Mouse (Mus musculus): Measurements from ENCODE around the gene Olfr658.

Gene Olfr658

DNA sequence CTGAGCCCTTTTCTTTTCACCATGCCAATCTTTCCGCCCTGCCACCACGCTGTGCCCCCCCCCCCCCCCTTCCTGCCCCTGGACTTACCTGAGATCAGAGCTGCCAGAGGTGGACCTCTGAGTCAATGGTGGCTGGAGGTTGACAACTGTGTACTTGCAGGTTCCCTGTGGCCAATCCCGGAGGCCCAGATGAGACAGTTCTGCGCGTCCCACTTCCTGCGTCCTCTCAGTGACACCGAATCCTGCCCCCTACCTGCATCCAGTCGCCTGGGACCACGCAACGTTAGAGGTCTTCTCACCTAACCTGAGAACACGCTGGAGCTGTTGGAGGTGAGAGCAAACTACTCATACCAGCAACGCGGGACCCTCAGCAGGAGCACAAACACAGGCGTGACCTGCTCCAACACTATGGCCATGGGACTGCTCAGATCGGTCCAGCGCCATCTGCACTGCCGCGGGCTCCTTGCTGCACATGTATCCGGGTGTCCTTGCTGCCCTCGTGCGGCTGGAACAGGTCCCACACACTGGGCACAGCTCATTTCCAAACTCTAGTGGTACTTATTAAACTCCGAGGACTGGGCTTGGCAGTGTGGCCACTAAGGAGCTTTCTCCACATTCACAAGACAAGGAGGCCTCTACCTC lies at the start of gene Olfr658:
TSS of gene Olfr658 (minus strand) at position 465 of the 642 bp plus-strand sequence.
- in situ Hi-C loops (cut with MboI, MseI) = no loop called here

GRCm38 (mm10) chr7:104686201-104686600 lies 39.1 kb upstream of the Olfr658 start, which contains the start of gene Olfr661:
TSS of gene Olfr661 (plus strand) at chr7:104686501.
- in situ Hi-C loops (cut with MboI, MseI) = no loop called here

DNA sequence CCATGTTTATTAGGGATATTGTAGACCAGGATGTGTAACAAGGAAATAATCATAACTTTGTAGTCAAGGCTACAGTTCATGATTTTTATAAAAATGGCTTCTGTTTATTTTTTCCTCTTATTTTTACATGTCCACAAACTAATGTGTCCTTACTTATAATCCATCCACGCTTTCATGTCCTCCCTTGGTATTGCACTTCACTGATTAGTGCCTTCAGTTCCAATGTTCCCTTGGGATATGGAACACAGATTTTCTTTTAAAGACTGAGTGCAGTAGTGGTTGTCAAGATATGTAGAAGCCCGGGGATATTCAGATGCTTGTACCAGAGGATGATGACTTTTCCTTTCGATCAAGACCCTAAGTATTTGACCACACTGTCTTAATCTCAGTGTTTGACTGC lies 19.3 kb upstream of the Olfr658 start, which contains the start of gene Olfr659:
TSS of gene Olfr659 (plus strand) at position 301 of the 400 bp plus-strand sequence.
- in situ Hi-C loops (cut with MboI, MseI) = no loop called here

DNA sequence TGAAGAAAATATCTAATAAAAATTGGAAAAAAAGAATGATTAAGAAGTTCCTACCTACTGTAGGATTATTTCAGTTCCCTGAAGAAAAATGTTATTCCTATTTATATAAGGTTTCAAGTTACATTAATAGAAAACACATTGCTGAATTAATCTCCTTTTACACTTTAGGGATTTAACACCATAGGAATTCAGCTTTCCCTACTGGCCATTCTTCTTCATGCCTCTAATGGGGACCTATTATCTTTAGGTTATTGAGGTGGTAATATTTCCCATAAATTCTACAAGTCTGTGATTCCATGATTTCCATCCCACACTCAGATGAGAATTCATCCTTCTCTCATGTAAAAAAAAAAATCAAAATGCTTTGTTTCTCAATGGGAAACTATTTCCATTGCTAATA lies 22.6 kb downstream of the Olfr658 start, which contains the start of gene Olfr657:
TSS of gene Olfr657 (plus strand) at position 301 of the 400 bp plus-strand sequence.
- in situ Hi-C loops (cut with MboI, MseI) = no loop called here

- in situ Hi-C loops (cut with MboI, MseI) = no loop called here
Observed at GRCm38 (mm10) chr7:104613655-104614054, 33.5 kb downstream of the Olfr658 start, which contains the start of gene Olfr656. TSS of gene Olfr656 (plus strand) at chr7:104613955.

DNA sequence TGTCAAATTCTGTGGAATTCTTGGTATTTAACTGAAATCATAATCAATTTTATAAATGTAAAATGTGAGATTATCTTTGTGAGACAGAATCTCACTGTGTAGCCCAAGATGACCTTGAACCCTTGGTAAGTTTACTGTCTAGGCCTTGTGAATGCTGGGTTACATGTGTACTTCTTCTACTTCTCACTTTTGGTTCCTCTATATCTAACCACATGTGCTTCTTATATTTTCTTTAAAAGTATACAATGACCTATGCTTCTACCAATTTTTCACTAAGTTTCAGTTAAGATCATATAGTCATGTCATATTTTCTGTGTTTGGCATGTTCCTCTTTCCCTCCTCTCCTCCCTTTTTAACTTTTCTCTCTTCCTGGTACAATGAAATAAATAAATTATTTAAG lies 42.4 kb downstream of the Olfr658 start:
- in situ Hi-C loops (cut with MboI, MseI) = loop anchor here (5.0 to 10.0 kb wide), 3 partner anchors 157 to 420 kb away; partner anchors contain the start of gene Olfr648

- in situ Hi-C loops (cut with MboI, MseI) = loop anchor here (5.0 to 10.0 kb wide), 2 partner anchors 231 to 418 kb away; partner anchors contain the start of gene Olfr648
Observed at GRCm38 (mm10) chr7:104603173-104603572, 43.9 kb downstream of the Olfr658 start.

GRCm38 (mm10) chr7:104601679-104602078 lies 45.4 kb downstream of the Olfr658 start, which contains the start of gene Olfr655:
TSS of gene Olfr655 (minus strand) at chr7:104601779.
- in situ Hi-C loops (cut with MboI, MseI) = loop anchor here (5.0 to 10.0 kb wide), 2 partner anchors 229 to 417 kb away; partner anchors contain the start of gene Olfr648

Data from T-helper 1 cell (primary cell).